Mouse (Mus musculus): ENCODE results near the gene Syngr1.

GRCm38 (mm10) chr15:80112499-80112898, 21.4 kb downstream of the Syngr1 start:
- TF ChIP-seq CTCF (IDR thresholded peaks at IDR 0.05 in 2 of 3, conservative IDR thresholded peaks at IDR 0.05 in 1 of 3; ENCODE audit: control insufficient read depth in 1 of 3, insufficient read depth in 1 of 3, low read depth in 2 of 3, low read length in 3 of 3, poor library complexity in 1 of 3, severe bottlenecking in 1 of 3) (peak; percentile 13 to 59 (median 47); a peak in 4 of 6 replicates), NRF1 (IDR thresholded peaks at IDR 0.05; ENCODE audit: insufficient read depth, low read depth, low read length, poor library complexity, severe bottlenecking) (no peak), JUND (IDR thresholded peaks at IDR 0.05; ENCODE audit: low read depth, low read length) (no peak), POLR2A (IDR thresholded peaks at IDR 0.05; ENCODE audit: control insufficient read depth in 1 of 2, insufficient read depth in 1 of 2, low read depth in 1 of 2, low read length in 2 of 2, poor library complexity in 1 of 2) (no peak), KAT2A (conservative IDR thresholded peaks at IDR 0.05; ENCODE audit: low read depth, low read length) (no peak), ELF1 (IDR thresholded peaks at IDR 0.05; ENCODE audit: low read depth, low read length) (no peak), GABPA (IDR thresholded peaks at IDR 0.05; ENCODE audit: low read depth, low read length) (no peak), ZKSCAN1 (IDR thresholded peaks at IDR 0.05; ENCODE audit: low read depth, low read length) (0 out of 2 replicates have a peak, but pooled peaks have one; percentile 37), MEF2A (IDR thresholded peaks at IDR 0.05; ENCODE audit: extremely low read depth, insufficient replicate concordance, low read depth, low read length, poor library complexity, severe bottlenecking) (no peak), TBP (IDR thresholded peaks at IDR 0.05; ENCODE audit: low read depth, low read length) (no peak)

All from MEL (cell line).